Mouse (Mus musculus) bone marrow macrophage, adult 2 months (primary cell): ENCODE measurements around the gene Fgf22. TPM values are rescaled to one million over a fixed set of nuclear protein-coding genes. Genes with fewer than 3 reads are reported as not detected.

ENCODE experiments used
- H3K27ac ChIP-seq: 2 replicates; pipeline ENCODE4 v1.5.1; 2012; ENCODE audit warnings: low read depth, low read length; ENCODE audit not compliant: insufficient read depth
- H3K4me1 ChIP-seq: 2 replicates; pipeline ENCODE4 v1.6.1; 2012; ENCODE audit warnings: low read length; ENCODE audit not compliant: control insufficient read depth, insufficient read depth
- H3K4me3 ChIP-seq: 2 replicates; pipeline ENCODE4 v1.5.1; 2012; ENCODE audit warnings: mild to moderate bottlenecking, low read length, moderate library complexity; ENCODE audit not compliant: insufficient read depth
- CTCF ChIP-seq: IDR thresholded peaks from 2 replicates; pipeline ENCODE4 v1.5.1; 2012; ENCODE audit warnings: low read depth, mild to moderate bottlenecking, low read length, moderate library complexity
- POLR2A ChIP-seq: IDR thresholded peaks from 2 replicates; pipeline ENCODE4 v1.6.1; 2012; ENCODE audit warnings: mild to moderate bottlenecking, low read depth, low read length, borderline replicate concordance
- polyA plus RNA-seq: library from polyadenylated mRNA; stranded (reverse); fragments of >200 nt; gene quantifications from 2 replicates; pipeline ENCODE4 v1.2.4, GENCODE M21; 2012; ENCODE audit not compliant: missing spikeins, insufficient read depth, insufficient read length

Gene Fgf22
- polyA plus RNA-seq, 1 experiment = not detected

DNA sequence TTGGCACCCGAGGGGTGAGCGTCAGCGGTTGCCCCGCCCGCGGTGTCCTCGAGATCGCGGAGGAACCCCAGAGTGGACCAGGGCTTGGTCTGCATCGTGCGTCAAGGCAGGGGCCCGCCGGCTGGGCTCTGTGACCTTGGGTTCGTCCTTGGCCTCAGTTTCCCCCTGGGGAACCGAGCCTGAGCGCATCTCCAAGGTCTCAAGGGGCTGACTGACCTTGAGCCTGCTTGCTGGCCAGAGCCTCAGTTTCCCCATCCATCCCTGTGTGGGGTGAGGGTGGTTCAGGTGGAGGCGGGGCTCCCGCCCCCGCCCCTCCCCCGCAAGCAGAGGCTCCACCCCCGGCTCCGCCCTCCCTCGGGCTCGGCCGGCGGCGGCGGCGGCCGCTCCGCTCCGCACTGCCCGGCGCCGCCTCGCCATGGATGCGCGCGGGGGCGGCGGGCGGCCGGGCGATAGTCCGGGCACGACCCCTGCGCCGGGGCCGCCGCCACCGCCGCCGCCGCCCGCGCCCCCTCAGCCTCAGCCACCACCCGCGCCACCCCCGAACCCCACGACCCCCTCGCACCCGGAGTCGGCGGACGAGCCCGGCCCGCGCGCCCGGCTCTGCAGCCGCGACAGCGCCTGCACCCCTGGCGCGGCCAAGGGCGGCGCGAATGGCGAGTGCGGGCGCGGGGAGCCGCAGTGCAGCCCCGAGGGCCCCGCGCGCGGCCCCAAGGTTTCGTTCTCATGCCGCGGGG, 38.5 kb upstream of the Fgf22 start, which contains the start of gene Hcn2:
TSS of gene Hcn2 (plus strand) at position 381 of the 734 bp plus-strand sequence.
- TF ChIP-seq POLR2A (no peak), CTCF (no peak)
- peak within 1 kb of the TSS; percentile 55 for H3K4me3 ChIP-seq
- H3K4me1 ChIP-seq = no peaks in the 10 kb centered on the region
- H3K27ac ChIP-seq = no peak within 1 kb of the TSS

DNA sequence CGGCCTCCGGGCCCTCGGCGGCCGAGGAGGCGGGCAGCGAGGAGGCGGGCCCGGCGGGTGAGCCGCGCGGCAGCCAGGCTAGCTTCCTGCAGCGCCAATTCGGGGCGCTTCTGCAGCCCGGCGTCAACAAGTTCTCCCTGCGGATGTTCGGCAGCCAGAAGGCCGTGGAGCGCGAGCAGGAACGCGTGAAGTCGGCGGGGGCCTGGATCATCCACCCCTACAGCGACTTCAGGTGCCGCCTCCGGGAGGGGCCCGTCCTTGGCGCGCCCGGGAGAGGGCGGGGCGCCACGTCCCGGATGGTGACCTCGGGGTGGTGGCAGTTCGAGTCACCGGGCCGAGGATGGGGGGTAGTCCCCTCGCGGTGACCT, 37.9 kb upstream of the Fgf22 start:
- H3K4me1 ChIP-seq = no peaks in the 10 kb centered on the region
- peak overlapping the region; percentile 55 for H3K4me3 ChIP-seq
- H3K27ac ChIP-seq = no peak overlapping the region
- TF ChIP-seq CTCF (no peak), POLR2A (no peak)

DNA sequence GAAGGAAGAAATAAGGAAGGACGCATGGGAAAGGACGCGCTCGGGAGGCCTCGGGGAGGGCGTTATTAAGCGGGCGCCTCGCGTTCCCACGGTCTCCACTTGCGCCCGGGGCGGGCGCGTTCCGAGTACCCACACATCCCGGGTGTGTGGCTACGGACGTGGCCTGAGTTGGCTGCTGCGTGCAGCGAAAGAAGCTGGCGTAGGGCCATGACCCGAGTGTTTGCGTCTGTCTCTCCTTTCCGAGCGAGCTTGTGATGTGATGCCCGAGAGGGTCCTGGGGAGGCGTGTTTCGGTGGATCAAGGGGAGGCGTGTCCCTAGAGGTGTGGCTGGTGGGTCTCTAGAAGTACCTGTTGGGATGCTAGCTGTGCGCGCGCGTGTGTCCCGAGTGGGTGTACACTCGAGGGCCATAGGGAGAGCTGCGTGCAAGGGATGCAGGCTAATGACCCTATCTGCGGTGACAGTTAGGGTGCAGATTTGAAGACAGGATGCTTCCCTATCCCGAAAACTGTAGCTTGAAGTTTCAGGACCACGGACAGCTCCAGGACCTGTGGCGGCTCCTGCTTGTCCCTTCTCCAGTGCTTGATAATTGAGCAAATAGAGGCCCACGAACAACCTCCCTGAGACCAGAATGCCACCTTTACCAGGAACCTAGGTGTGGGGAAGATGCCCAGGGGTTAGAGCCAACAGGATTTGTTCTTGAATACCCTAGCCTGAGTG, 37.1 kb upstream of the Fgf22 start:
- Histone ChIP-seq H3K27ac (no peak overlapping the region), H3K4me1 (no peaks in the 10 kb centered on the region), H3K4me3 (no peak overlapping the region)
- TF ChIP-seq POLR2A (no peak), CTCF (no peak)

- Histone ChIP-seq H3K4me1 (no peaks in the 10 kb centered on the region), H3K27ac (no peak overlapping the region), H3K4me3 (no peak overlapping the region)
- TF ChIP-seq CTCF = no peak
- no peak for TF ChIP-seq POLR2A
Measured at GRCm38 (mm10) chr10:79721089-79721488, 33.8 kb upstream of the Fgf22 start.

DNA sequence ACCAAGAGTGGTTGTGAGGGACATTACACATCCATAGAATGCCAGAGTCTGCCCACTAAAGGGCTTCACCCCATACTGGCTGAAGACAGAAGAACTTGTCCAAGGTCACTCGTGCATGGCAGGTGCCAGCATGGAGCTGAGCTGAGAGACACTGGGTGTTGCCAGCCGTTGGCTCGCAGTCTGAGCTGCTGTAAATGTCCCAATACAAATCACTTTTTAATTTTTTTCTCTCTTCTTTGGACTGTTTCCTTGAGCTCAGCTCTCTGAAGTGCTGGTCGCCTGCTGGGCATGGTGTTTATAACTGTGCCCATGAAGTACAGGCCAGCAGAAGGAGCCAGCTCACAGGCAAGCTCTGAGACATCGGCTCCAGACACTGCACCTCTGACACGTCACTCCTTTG, 31.8 kb upstream of the Fgf22 start:
- TF ChIP-seq POLR2A = no peak
- no peak overlapping the region for H3K27ac ChIP-seq
- H3K4me3 ChIP-seq = no peak overlapping the region
- H3K4me1 ChIP-seq = no peaks in the 10 kb centered on the region

DNA sequence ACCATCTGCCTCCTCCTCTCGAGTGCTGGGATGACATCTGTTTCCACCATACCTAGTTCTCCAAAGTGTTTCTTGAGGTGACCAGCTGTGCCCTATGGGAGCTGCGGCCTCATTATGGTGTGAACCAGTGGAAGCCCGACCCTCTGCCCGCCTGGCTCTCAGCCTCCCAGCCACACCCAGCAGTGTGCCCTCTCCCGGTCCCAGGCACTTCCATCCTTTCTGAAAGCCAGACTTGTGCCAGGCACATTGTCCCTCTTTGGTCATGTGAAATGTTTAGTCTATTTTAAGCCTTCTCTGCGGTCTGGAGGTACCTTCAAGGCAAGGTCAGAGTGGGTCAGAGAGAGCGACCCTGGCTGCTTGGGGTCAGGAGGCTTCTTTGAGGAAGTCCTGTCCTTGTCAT, 31.2 kb upstream of the Fgf22 start:
- TF ChIP-seq CTCF (no peak), POLR2A (no peak)
- H3K4me3 ChIP-seq = no peak overlapping the region
- no peak overlapping the region for H3K27ac ChIP-seq
- H3K4me1 ChIP-seq = no peaks in the 10 kb centered on the region

DNA sequence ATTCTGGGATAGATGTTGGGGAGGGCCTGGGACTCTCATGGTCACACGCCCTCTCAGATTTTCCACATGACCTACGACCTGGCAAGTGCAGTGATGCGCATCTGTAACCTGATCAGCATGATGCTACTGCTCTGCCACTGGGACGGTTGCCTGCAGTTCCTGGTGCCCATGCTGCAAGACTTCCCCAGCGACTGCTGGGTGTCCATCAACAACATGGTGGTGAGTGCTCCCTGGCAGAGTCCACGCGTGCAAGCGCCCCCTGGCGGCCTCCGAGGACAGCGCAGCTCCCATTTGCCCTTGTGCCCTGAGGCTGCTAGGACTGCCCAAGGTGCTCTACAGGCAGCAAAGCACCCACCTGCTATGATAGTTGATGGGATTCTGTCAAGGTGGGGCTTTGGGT, 28.8 kb upstream of the Fgf22 start:
- no peaks in the 10 kb centered on the region for H3K4me1 ChIP-seq
- no peak overlapping the region for H3K4me3 ChIP-seq
- H3K27ac ChIP-seq = no peak overlapping the region
- TF ChIP-seq POLR2A (no peak), CTCF (peak; percentile 41; the same call in 1 of the 2 replicates)

- TF ChIP-seq POLR2A (no peak), CTCF (no peak)
- Histone ChIP-seq H3K27ac (no peak overlapping the region), H3K4me1 (no peaks in the 10 kb centered on the region), H3K4me3 (no peak overlapping the region)
Measured at GRCm38 (mm10) chr10:79728323-79729249, 26.3 kb upstream of the Fgf22 start.

GRCm38 (mm10) chr10:79729357-79729965, 25.4 kb upstream of the Fgf22 start:
- no peak overlapping the region for H3K27ac ChIP-seq

More at GRCm38 (mm10) chr10:79729357-79729965, 25.4 kb upstream of the Fgf22 start:
- no peak overlapping the region for H3K4me3 ChIP-seq
- no peaks in the 10 kb centered on the region for H3K4me1 ChIP-seq
- TF ChIP-seq CTCF (no peak), POLR2A (no peak)
